18 mouse cellular contexts compared by ENCODE assay signal in the genomic region with DNA sequence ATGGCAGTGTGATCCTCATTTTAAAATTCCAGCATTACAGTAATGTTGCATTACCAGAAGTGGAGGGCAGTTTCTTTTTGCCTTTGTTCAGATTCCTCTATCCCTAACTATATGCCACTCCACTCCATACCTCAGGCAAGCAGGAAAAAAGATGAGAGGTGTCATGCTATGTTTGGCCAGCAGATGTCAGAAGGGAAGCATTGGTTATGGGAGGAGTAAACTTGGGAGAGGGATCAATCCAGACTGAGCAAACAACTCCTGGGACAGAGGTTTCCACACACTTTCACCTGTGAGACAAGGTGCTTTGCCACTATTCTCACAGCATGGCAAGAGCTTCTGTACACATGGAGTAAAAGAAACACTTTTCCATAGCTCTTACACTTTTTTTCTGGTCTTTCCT. TPM values are rescaled to one million over a fixed set of nuclear protein-coding genes. Genes with fewer than 3 reads are reported as not detected.
DNase-seq lines count a peak whose midpoint lies in the region; ATAC-seq and TF ChIP-seq lines count a peak whose summit lies in the region.
"Had no signal": no experiment of that assay in that cellular context is flagged by ENCODE, and none has a peak within 500 bp of the region (broad histone marks: within the 10 kb centered on the region; RNA-seq: fewer than 3 reads in every experiment).

No protein-coding gene starts in this region.

- H3K4me3 ChIP-seq in CH12.LX (replicated peaks in 1 of 3; ENCODE audit: low read depth in 2 of 3, low read length in 2 of 3, poor library complexity in 1 of 3) = no peak overlapping the region
- no peak overlapping the region for H3K4me3 ChIP-seq in forebrain, embryonic 14.5 days (ENCODE audit: low read depth, low read length)
- H3K4me3 ChIP-seq: limb, embryonic 13.5 days; neural tube, embryonic 15.5 days had no signal

- no peaks in the 10 kb centered on the region for H3K4me1 ChIP-seq in CH12.LX (ENCODE audit: control insufficient read depth in 1 of 2, insufficient read depth in 2 of 2)
- H3K4me1 ChIP-seq in forebrain, embryonic 14.5 days (ENCODE audit: control insufficient read depth, insufficient read depth, low read length) = no peaks in the 10 kb centered on the region
- H3K4me1 ChIP-seq: limb, embryonic 13.5 days; neural tube, embryonic 15.5 days had no signal

- TF ChIP-seq CTCF in CH12.LX (conservative IDR thresholded peaks at IDR 0.05 in 1 of 2, IDR thresholded peaks at IDR 0.05 in 1 of 2; ENCODE audit: low read depth in 2 of 2, low read length in 2 of 2) = peak in 1 of 2 experiments; percentile 25; a peak in 2 of 4 replicates

- H3K4me2 ChIP-seq in CH12.LX (ENCODE audit: insufficient read depth, low read depth, poor library complexity, severe bottlenecking) = no peak overlapping the region
- no peak overlapping the region for H3K4me2 ChIP-seq in forebrain, embryonic 14.5 days (ENCODE audit: low read length)
- H3K4me2 ChIP-seq: limb, embryonic 13.5 days; neural tube, embryonic 15.5 days had no signal

- no peak for TF ChIP-seq EP300 in CH12.LX (IDR thresholded peaks at IDR 0.05; ENCODE audit: low read length)

- peak; percentile 5 for DNase-seq in kidney, adult 9 months
- DNase-seq in kidney, postnatal 25 days = no peak
- peak; percentile 8 for DNase-seq in 3134 (ENCODE audit: extremely low read depth, insufficient read length, low spot score)
- DNase-seq in CH12.LX (ENCODE audit: extremely low read depth) = no peak
- DNase-seq in adrenal gland, adult 18-20 months (ENCODE audit: low spot score in 2 of 2) = peak; percentile 8 to 22
- DNase-seq in forebrain, embryonic 14.5 days (ENCODE audit: low spot score) = no peak
- DNase-seq in layer of hippocampus, adult 9-10 months (ENCODE audit: low spot score) = no peak
- DNase-seq: cerebellum, adult 11 months; kidney, adult 18-20 months; thymus, adult 2 months had no signal

- H3K9ac ChIP-seq in CH12.LX (ENCODE audit: insufficient read depth, low read depth) = no peak overlapping the region
- H3K9ac ChIP-seq in forebrain, embryonic 14.5 days (ENCODE audit: low read length) = no peak overlapping the region
- H3K9ac ChIP-seq: limb, embryonic 13.5 days; neural tube, embryonic 15.5 days had no signal

- peak; percentile 10 for TF ChIP-seq RAD21 in CH12.LX (IDR thresholded peaks at IDR 0.05; ENCODE audit: low read depth, low read length)

- in situ Hi-C loops in CH12.LX (cut with MboI; ENCODE audit: low pct_ligation_motif_present, low pct_unique_long_range_greater_than_20kb, low sequenced_read_pairs) = no loop called here

- no peaks in the 10 kb centered on the region for H3K79me2 ChIP-seq in CH12.LX (replicated peaks; ENCODE audit: control insufficient read depth, extremely low read depth, insufficient read depth, poor library complexity, severe bottlenecking)

- no peak overlapping the region for H3K27ac ChIP-seq in CH12.LX (ENCODE audit: insufficient read depth, low read depth)
- H3K27ac ChIP-seq in forebrain, embryonic 14.5 days (ENCODE audit: low read depth, low read length) = no peak overlapping the region
- H3K27ac ChIP-seq: limb, embryonic 13.5 days; macrophage; neural tube, embryonic 15.5 days had no signal

- dilution Hi-C loops in CH12.LX (cut with MboI; ENCODE audit: extremely low pct_ligation_motif_present, extremely low pct_unique_long_range_greater_than_20kb, low sequenced_read_pairs) = no loop called here

- H3K36me3 ChIP-seq in CH12.LX (replicated peaks in 1 of 2; ENCODE audit: control insufficient read depth in 1 of 2, insufficient read depth in 1 of 2, low read length in 1 of 2) = no peaks in the 10 kb centered on the region
- H3K36me3 ChIP-seq in forebrain, embryonic 14.5 days (ENCODE audit: control insufficient read depth, insufficient read depth, low read length) = no peaks in the 10 kb centered on the region
- H3K36me3 ChIP-seq: limb, embryonic 13.5 days; neural tube, embryonic 15.5 days had no signal

- ATAC-seq in erythroblast, adult 5-6 weeks (replicated peaks; ENCODE audit: low FRiP score, poor library complexity, severe bottlenecking) = no peak
- no peak for ATAC-seq in forebrain, embryonic 14.5 days

- H3K9me3 ChIP-seq in CH12.LX (replicated peaks; ENCODE audit: low read length) = no peaks in the 10 kb centered on the region
- 0 out of 2 replicates have a peak, but pooled peaks cover 5% of the 10 kb centered on the region for H3K9me3 ChIP-seq in forebrain, embryonic 14.5 days (replicated peaks; ENCODE audit: control insufficient read depth, low read length)
- H3K9me3 ChIP-seq: limb, embryonic 13.5 days; neural tube, embryonic 15.5 days had no signal

- no peak for TF ChIP-seq POLR2A in CH12.LX (IDR thresholded peaks at IDR 0.05; ENCODE audit: low read depth, low read length)

- H3K27me3 ChIP-seq in CH12.LX (replicated peaks) = peaks cover 2% of the 10 kb centered on the region
- H3K27me3 ChIP-seq in forebrain, embryonic 14.5 days (replicated peaks; ENCODE audit: control insufficient read depth, insufficient read depth, low read length) = no peaks in the 10 kb centered on the region
- H3K27me3 ChIP-seq: limb, embryonic 13.5 days; neural tube, embryonic 15.5 days had no signal

TF ChIP-seq in CH12.LX, 34 proteins besides CTCF, POLR2A, EP300 and RAD21:
- TF ChIP-seq TCF12 (IDR thresholded peaks at IDR 0.05; ENCODE audit: low read depth, low read length) (no peak), POLR2AphosphoS2 (IDR thresholded peaks at IDR 0.05; ENCODE audit: low read depth, low read length) (no peak), ZMIZ1 (IDR thresholded peaks at IDR 0.05; ENCODE audit: low read depth, low read length) (no peak), MAFK (IDR thresholded peaks at IDR 0.05; ENCODE audit: insufficient replicate concordance, low read length) (no peak), E2F4 (IDR thresholded peaks at IDR 0.05; ENCODE audit: insufficient replicate concordance, low read depth, low read length) (no peak), MEF2A (IDR thresholded peaks at IDR 0.05; ENCODE audit: borderline replicate concordance, low read depth, low read length) (no peak), BHLHE40 (IDR thresholded peaks at IDR 0.05; ENCODE audit: low read depth, low read length) (no peak), IRF4 (IDR thresholded peaks at IDR 0.05; ENCODE audit: low read depth, low read length) (no peak), USF1 (IDR thresholded peaks at IDR 0.05; ENCODE audit: low read depth, low read length) (no peak), ETS1 (conservative IDR thresholded peaks at IDR 0.05; ENCODE audit: low read depth, low read length) (no peak), ZKSCAN1 (IDR thresholded peaks at IDR 0.05; ENCODE audit: borderline replicate concordance, low read depth, low read length) (no peak), TBP (conservative IDR thresholded peaks at IDR 0.05; ENCODE audit: low read depth, low read length) (no peak), ZC3H11A (IDR thresholded peaks at IDR 0.05; ENCODE audit: low read depth, low read length) (no peak), JUN (IDR thresholded peaks at IDR 0.05; ENCODE audit: insufficient read depth, low read depth, low read length) (no peak), CHD1 (IDR thresholded peaks at IDR 0.05; ENCODE audit: low read depth, low read length) (no peak)
TF ChIP-seq in CH12.LX: peak in this region for 0.

RNA-seq across cellular contexts. Expression of a gene that starts 26.3 kb away (rescaled TPM):
- total RNA-seq in CH12.LX (2012; rRNA removed) = not detected in 2 replicates
- not detected in 2 replicates for total RNA-seq in CH12.LX (2014; rRNA removed)
- polyA plus RNA-seq in CH12.LX (2012; ENCODE audit: insufficient read length, low read depth) = 0.06 TPM in 1 of 2 replicates, not detected in the other
- not detected for total RNA-seq in adrenal gland, adult 18-20 months (2021)
- not detected in 2 replicates for total RNA-seq in erythroblast, adult 5-6 weeks (2015; ENCODE audit: low replicate concordance)
- not detected in 2 replicates for total RNA-seq in erythroblast, adult 5-6 weeks (2017; ENCODE audit: low replicate concordance)
- not detected in 2 replicates for polyA plus RNA-seq in forebrain, embryonic 14.5 days (2014; fragmentation: Nextera tagmentation; extraction: Ambion mirVana)
- total RNA-seq: adrenal gland, postnatal 4 days; granulocyte monocyte progenitor cell, adult 5-6 weeks; heart, postnatal 25 days; layer of hippocampus, postnatal 10 days had no signal
- polyA plus RNA-seq: limb, embryonic 13.5 days; macrophage; neural tube, embryonic 15.5 days; thymus, adult 2 months had no signal

RNA-seq across cellular contexts. Expression of a gene that starts 26.8 kb away (rescaled TPM):
- not detected in 2 replicates for total RNA-seq in CH12.LX (2012; rRNA removed)
- total RNA-seq in CH12.LX (2014; rRNA removed) = not detected in 2 replicates
- polyA plus RNA-seq in CH12.LX (2012; ENCODE audit: insufficient read length, low read depth) = not detected in 2 replicates
- not detected for total RNA-seq in adrenal gland, adult 18-20 months (2021)
- not detected in 2 replicates for total RNA-seq in erythroblast, adult 5-6 weeks (2015; ENCODE audit: low replicate concordance)
- 1.4 TPM in 1 of 2 replicates, not detected in the other for total RNA-seq in erythroblast, adult 5-6 weeks (2017; ENCODE audit: low replicate concordance)
- polyA plus RNA-seq in forebrain, embryonic 14.5 days (2014; fragmentation: Nextera tagmentation; extraction: Ambion mirVana) = not detected in 2 replicates
- total RNA-seq: adrenal gland, postnatal 4 days; granulocyte monocyte progenitor cell, adult 5-6 weeks; heart, postnatal 25 days; layer of hippocampus, postnatal 10 days had no signal
- polyA plus RNA-seq: limb, embryonic 13.5 days; macrophage; neural tube, embryonic 15.5 days; thymus, adult 2 months had no signal

Comparison
In these comparisons a context has a peak if more than half of its experiments do, and no peak if none do; other contexts are left out.
1. DNase-seq: peak in kidney, adult 9 months (single experiment), 3134 (single experiment) and adrenal gland, adult 18-20 months (2 of 2); none in kidney, postnatal 25 days (0 of 2), CH12.LX (single experiment), forebrain, embryonic 14.5 days (single experiment) and layer of hippocampus, adult 9-10 months (single experiment).